Mouse (Mus musculus) layer of hippocampus, adult 2 months (tissue): ENCODE results near the gene Omd. TPM values are rescaled to one million over a fixed set of nuclear protein-coding genes. Genes with fewer than 3 reads are reported as not detected.
A peak's percentile ranks its signal among the peaks of the same experiment; 100 is the strongest.

Experiments
- DNase-seq, 2 experiments: peaks; one replicate each; pipeline ENCODE4 v3.0.0; 2022; ENCODE audit warnings: low spot score in 2 of 2
- H3K27ac ChIP-seq: fragments of 200-600 bp; 2 replicates; pipeline ENCODE4 v1.8.1; 2022
- H3K4me3 ChIP-seq: fragments of 200-600 bp; 2 replicates; pipeline ENCODE4 v1.8.1; 2022; ENCODE audit warnings: mild to moderate bottlenecking
- CTCF ChIP-seq: fragments of 200-600 bp; conservative IDR thresholded peaks from 2 replicates; pipeline ENCODE4 v1.8.1; 2022; ENCODE audit warnings: antibody characterized with exemption, mild to moderate bottlenecking, moderate library complexity
- long read RNA-seq, 2 experiments: library from polyadenylated mRNA; stranded (forward); transcript quantifications; one replicate each; pipeline ENCODE4 v2.0.0; 2021; ENCODE audit warnings: borderline mapping rate in 2 of 2
- total RNA-seq, 2 experiments: library from RNA; stranded (reverse); gene quantifications; 2 replicates each; pipeline ENCODE4 v1.2.3; 2021

Gene Omd
- total RNA-seq = under 1 TPM; 0.31 to 0.59 TPM
- long read RNA-seq, experiment 1 = 0 reads
- long read RNA-seq, experiment 2 = 0 reads

DNA sequence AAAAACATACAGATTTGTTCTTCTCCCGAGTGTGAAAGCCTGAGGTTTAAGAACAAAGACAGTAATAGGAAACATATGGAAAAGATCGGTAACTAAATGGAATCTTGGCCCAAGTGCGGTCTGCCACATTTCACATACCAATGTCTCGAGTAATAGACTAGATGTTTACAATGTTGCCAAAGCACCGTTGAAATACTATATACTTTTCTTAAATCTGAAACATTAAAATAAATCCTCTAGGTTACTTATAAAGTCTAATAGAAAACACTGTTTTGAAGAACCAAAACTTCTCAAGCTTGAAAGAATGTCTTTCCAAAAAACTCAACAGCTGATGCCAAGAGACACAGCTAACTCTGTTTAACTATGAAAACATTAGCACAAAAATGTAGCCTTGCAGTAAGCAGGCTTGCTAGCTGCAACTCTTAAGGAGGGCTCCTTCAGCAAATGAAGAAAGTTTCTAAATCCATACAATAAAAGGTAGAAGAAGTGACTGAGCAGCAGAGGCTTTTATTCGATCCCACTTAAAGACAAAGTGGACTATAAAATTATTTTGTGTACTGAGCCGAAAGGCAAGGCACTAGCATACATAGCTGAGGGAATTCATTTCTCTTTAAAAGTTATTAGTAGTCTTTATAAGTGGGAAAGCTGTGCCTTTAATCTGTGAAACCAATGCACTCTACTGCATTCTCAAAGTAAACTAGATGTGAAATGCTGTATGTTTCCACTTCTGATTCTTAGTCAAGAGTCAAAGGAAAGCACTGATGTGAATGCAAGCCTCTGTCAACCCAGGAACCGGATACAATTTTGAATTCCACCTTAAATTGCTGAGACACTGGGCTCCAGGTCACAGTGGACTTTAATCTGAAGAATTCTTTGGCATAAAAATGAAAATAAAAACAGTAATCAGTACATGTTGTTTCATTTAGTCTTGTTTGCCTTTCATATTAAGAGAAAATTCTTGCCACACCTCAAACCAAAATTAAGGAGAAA lies at the start of gene Omd:
Omd (plus strand) TSS at position 922 of the 990 bp plus-strand sequence.
- TF ChIP-seq CTCF = no peak
- Histone ChIP-seq H3K27ac (peak within 1 kb of the TSS; percentile 51; the same call in 1 of the 2 replicates), H3K4me3 (no peak within 1 kb of the TSS)
- no peak for DNase-seq

GRCm38 (mm10) chr13:49536946-49537345 lies 45.3 kb upstream of the Omd start:
- DNase-seq = no peak
- no peak for TF ChIP-seq CTCF
- Histone ChIP-seq H3K4me3 (no peak overlapping the region), H3K27ac (no peak overlapping the region)

GRCm38 (mm10) chr13:49538693-49539092 lies 43.6 kb upstream of the Omd start:
- no peak for TF ChIP-seq CTCF
- no peak overlapping the region for H3K27ac ChIP-seq
- no peak for DNase-seq
- H3K4me3 ChIP-seq = no peak overlapping the region

GRCm38 (mm10) chr13:49544279-49544678 lies 38.0 kb upstream of the Omd start, which contains the start of gene Aspn:
TSS of gene Aspn (plus strand) at chr13:49544443.
- no peak for DNase-seq
- Histone ChIP-seq H3K27ac (no peak within 1 kb of the TSS), H3K4me3 (no peak within 1 kb of the TSS)
- TF ChIP-seq CTCF = no peak

DNA sequence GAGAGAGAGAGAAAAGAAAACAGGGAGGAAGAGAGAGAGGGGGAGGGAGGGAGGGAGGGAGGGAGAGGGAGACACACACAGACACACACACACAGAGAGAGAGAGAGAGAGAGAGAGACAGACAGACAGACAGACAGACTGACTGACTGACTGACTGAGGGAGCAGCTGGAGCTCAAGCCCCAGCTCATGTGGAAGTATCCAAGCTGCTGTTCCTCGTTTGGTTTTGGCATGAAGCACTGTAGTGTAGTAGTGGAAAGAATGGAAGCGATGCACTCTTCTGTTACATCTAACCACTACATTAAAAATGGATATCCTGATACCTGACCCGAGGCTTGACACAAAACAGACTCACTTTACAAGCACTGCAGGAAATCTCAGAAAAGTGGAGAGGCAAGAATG lies 36.6 kb upstream of the Omd start:
- no peak for DNase-seq
- TF ChIP-seq CTCF = no peak
- no peak overlapping the region for H3K4me3 ChIP-seq
- peak overlapping the region; percentile 43; the same call in 1 of the 2 replicates for H3K27ac ChIP-seq

DNA sequence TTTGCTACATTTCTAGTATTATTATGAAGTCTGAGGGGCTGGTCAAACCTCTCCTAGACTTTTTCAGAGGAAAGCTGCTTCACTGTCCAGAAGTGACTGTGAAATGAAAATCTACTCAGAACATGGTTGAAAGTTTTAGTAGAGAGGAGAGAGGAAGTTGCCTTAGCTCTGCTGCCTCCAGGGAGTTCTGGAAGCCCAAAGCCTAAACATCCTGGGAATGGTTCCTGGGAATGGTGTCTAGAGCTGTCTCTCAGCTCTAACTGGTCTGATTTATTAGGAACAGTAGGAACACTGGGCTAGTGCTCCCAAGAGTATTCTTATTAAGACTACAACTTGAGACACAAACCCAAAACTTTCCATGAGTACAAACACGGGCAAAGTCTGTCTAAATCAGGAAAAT lies 35.7 kb upstream of the Omd start:
- no peak for TF ChIP-seq CTCF
- Histone ChIP-seq H3K27ac (no peak overlapping the region), H3K4me3 (no peak overlapping the region)
- no peak for DNase-seq

DNA sequence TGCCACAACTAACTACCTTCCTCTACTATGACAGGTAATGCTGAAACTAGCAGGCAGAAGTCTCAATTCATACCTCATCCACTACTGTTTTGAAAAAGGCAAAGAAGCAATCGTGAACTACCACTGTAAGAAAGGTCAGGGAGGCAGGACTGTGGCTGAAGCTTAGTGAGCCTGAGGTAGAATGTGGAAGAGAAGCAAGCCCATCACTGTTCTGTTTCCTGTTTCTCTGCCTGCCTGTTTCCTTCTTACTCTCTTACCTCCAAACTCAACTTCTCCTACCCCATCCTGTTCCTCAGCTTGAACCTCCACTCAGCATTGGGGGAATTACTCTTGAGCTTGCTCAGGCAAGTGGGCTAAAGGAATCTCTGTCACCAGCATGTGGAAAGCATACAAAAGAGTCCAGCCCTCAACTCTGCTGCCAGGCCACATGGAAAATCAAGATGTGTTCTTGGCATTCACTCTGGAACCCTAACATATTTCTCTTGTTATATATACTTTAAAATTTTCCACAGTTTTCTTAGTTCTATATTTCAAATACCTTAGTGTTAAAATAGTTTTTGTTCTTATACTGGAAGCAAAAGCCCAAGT lies 34.6 kb upstream of the Omd start:
- no peak for TF ChIP-seq CTCF
- no peak for DNase-seq
- Histone ChIP-seq H3K4me3 (no peak overlapping the region), H3K27ac (no peak overlapping the region)

- H3K27ac ChIP-seq = no peak overlapping the region
- no peak overlapping the region for H3K4me3 ChIP-seq
- no peak for DNase-seq
- TF ChIP-seq CTCF = no peak
Measured at GRCm38 (mm10) chr13:49549616-49550015, 32.6 kb upstream of the Omd start.

- no peak for TF ChIP-seq CTCF
- Histone ChIP-seq H3K27ac (no peak overlapping the region), H3K4me3 (no peak overlapping the region)
- no peak for DNase-seq
Measured at GRCm38 (mm10) chr13:49554519-49554918, 27.7 kb upstream of the Omd start.

- TF ChIP-seq CTCF = no peak
- no peak overlapping the region for H3K27ac ChIP-seq
- no peak for DNase-seq
- no peak overlapping the region for H3K4me3 ChIP-seq
Measured at GRCm38 (mm10) chr13:49556203-49556602, 26.1 kb upstream of the Omd start.

DNA sequence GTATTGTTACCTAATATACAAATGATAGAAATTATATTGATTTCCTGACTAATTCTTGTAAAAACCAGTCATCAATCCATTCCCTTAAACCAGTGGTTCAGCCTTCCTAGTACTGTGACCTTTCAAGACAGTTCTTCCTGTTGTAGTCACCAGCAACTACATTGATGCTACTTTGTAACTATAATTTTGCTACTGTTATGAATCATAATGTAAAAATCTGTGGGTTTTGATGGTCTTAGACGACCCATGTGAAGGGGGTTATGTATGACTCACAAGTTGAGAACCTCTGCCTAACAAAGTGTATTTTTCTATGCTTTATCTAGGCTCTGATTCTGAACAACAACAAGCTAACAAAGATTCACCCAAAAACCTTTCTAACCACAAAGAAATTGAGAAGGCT lies 25.3 kb upstream of the Omd start:
- Histone ChIP-seq H3K4me3 (no peak overlapping the region), H3K27ac (no peak overlapping the region)
- no peak for TF ChIP-seq CTCF
- DNase-seq = no peak

DNA sequence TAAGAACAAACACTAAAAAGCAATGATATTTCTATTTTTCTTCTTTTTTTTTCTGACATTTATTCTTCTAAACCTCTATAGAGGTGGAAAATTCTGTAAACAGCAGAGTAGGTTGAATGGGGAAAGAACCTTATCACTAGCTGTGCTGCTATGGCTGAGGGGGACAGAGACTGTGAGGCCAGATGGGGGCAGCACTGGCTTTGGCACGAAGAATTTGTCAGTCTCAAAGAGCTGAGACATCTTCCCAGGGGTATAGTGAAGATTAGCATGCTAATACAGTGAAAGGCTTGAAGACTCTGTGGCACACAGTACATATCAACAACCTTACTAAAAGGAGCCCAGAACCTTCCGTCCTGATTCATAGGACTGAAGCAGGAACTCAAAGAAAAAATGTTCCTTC lies 23.1 kb upstream of the Omd start:
- Histone ChIP-seq H3K27ac (no peak overlapping the region), H3K4me3 (no peak overlapping the region)
- peak; percentile 69 for TF ChIP-seq CTCF
- DNase-seq = no peak

GRCm38 (mm10) chr13:49560886-49561285 lies 21.4 kb upstream of the Omd start:
- TF ChIP-seq CTCF = no peak
- no peak for DNase-seq
- no peak overlapping the region for H3K4me3 ChIP-seq
- H3K27ac ChIP-seq = no peak overlapping the region
